9 mouse cellular contexts compared by ENCODE assay signal in genomic region chr1:36596114-36596513, GRCm38 (mm10). TPM values are rescaled to one million over a fixed set of nuclear protein-coding genes. Genes with fewer than 3 reads are reported as not detected.
DNase-seq lines count a peak whose midpoint lies in the region; ATAC-seq and TF ChIP-seq lines count a peak whose summit lies in the region.
"Had no signal": no experiment of that assay in that cellular context is flagged by ENCODE, and none has a peak within 500 bp of the region (broad histone marks: within the 10 kb centered on the region; RNA-seq: fewer than 3 reads in every experiment).

No protein-coding gene starts in this region.

- peak overlapping the region; percentile 24; the same call in 1 of the 2 replicates for H3K4me3 ChIP-seq in heart, embryonic 15.5 days
- H3K4me3 ChIP-seq in heart, embryonic 11.5 days (ENCODE audit: low read depth, low read length) = no peak overlapping the region
- no peak overlapping the region for H3K4me3 ChIP-seq in hindbrain, embryonic 15.5 days
- H3K4me3 ChIP-seq in limb, embryonic 14.5 days (replicated peaks; ENCODE audit: low read length) = no peak overlapping the region
- no peak overlapping the region for H3K4me3 ChIP-seq in midbrain, postnatal 0 days (ENCODE audit: low read depth, low read length)

- H3K9me3 ChIP-seq in heart, embryonic 15.5 days (replicated peaks) = no peaks in the 10 kb centered on the region
- H3K9me3 ChIP-seq in heart, embryonic 11.5 days (replicated peaks; ENCODE audit: control insufficient read depth, low read length) = no peaks in the 10 kb centered on the region
- no peaks in the 10 kb centered on the region for H3K9me3 ChIP-seq in hindbrain, embryonic 15.5 days
- H3K9me3 ChIP-seq in limb, embryonic 14.5 days (ENCODE audit: control insufficient read depth, low read length) = no peaks in the 10 kb centered on the region
- no peaks in the 10 kb centered on the region for H3K9me3 ChIP-seq in midbrain, postnatal 0 days (ENCODE audit: low read length)

- TF ChIP-seq POLR2A in limb, embryonic 14.5 days (IDR thresholded peaks at IDR 0.05; ENCODE audit: borderline replicate concordance, extremely low read depth, insufficient read depth, insufficient read length) = no peak

- ATAC-seq in heart, embryonic 15.5 days (replicated peaks; ENCODE audit: insufficient number of reproducible peaks, insufficient read depth, low FRiP score, low read depth) = peak; percentile 82
- no peak for ATAC-seq in heart, embryonic 11.5 days (replicated peaks; ENCODE audit: insufficient number of reproducible peaks, low FRiP score, low TSS enrichment)
- peak; percentile 88 for ATAC-seq in hindbrain, embryonic 15.5 days (ENCODE audit: low FRiP score, low read depth)
- peak; percentile 57 for ATAC-seq in limb, embryonic 14.5 days (ENCODE audit: low FRiP score, low read depth)
- ATAC-seq in midbrain, postnatal 0 days (ENCODE audit: low FRiP score) = peak; percentile 60; the same call in 1 of the 2 replicates
- ATAC-seq: Patski had no signal

- H3K27ac ChIP-seq in heart, embryonic 15.5 days = peak overlapping the region; percentile 85
- H3K27ac ChIP-seq in heart, embryonic 11.5 days (ENCODE audit: low read depth, low read length) = no peak overlapping the region
- peak overlapping the region; percentile 77 for H3K27ac ChIP-seq in hindbrain, embryonic 15.5 days (replicated peaks)
- H3K27ac ChIP-seq in limb, embryonic 14.5 days (replicated peaks; ENCODE audit: low read depth, low read length) = no peak overlapping the region
- H3K27ac ChIP-seq in midbrain, postnatal 0 days (ENCODE audit: low read depth, low read length) = no peak overlapping the region

- H3K27me3 ChIP-seq in heart, embryonic 15.5 days = no peaks in the 10 kb centered on the region
- H3K27me3 ChIP-seq in heart, embryonic 11.5 days (ENCODE audit: control insufficient read depth, insufficient read depth, low read length) = no peaks in the 10 kb centered on the region
- 0 out of 2 replicates have a peak, but pooled peaks cover 4% of the 10 kb centered on the region for H3K27me3 ChIP-seq in hindbrain, embryonic 15.5 days
- no peaks in the 10 kb centered on the region for H3K27me3 ChIP-seq in limb, embryonic 14.5 days (ENCODE audit: control insufficient read depth, insufficient read depth, low read length)
- no peaks in the 10 kb centered on the region for H3K27me3 ChIP-seq in midbrain, postnatal 0 days (ENCODE audit: insufficient read depth, low read length)
- H3K27me3 ChIP-seq: Patski had no signal

- H3K9ac ChIP-seq in heart, embryonic 15.5 days = no peak overlapping the region; the same call in 1 of the 2 replicates
- H3K9ac ChIP-seq in heart, embryonic 11.5 days (ENCODE audit: low read depth, low read length) = no peak overlapping the region
- H3K9ac ChIP-seq in hindbrain, embryonic 15.5 days = no peak overlapping the region
- H3K9ac ChIP-seq in limb, embryonic 14.5 days (ENCODE audit: low read depth, low read length, severe bottlenecking) = no peak overlapping the region
- no peak overlapping the region for H3K9ac ChIP-seq in midbrain, postnatal 0 days (replicated peaks; ENCODE audit: low read length, poor library complexity, severe bottlenecking)

- WGBS in heart, embryonic 15.5 days = 38% methylated on average over 4 of the region's 4 CpGs
- WGBS in heart, embryonic 11.5 days (ENCODE audit: insufficient replicate concordance) = 44% methylated on average over 4 of the region's 4 CpGs
- 8% methylated on average over 4 of the region's 4 CpGs for WGBS in hindbrain, embryonic 15.5 days
- 46% methylated on average over 4 of the region's 4 CpGs for WGBS in limb, embryonic 14.5 days
- WGBS in midbrain, postnatal 0 days = 13% methylated on average over 4 of the region's 4 CpGs

- DNase-seq in embryo, embryonic 11.5 days (ENCODE audit: low read depth, low spot score) = peak; percentile 16
- no peak for DNase-seq in limb, embryonic 14.5 days (ENCODE audit: low spot score)
- DNase-seq in midbrain, postnatal 0 days (ENCODE audit: low spot score) = peak; percentile 91
- DNase-seq in spleen, adult 18-20 months = no peak
- DNase-seq in left cerebral cortex, adult 18-20 months (ENCODE audit: low spot score in 2 of 2) = no peak

- H3K36me3 ChIP-seq in heart, embryonic 15.5 days = no peaks in the 10 kb centered on the region
- H3K36me3 ChIP-seq in heart, embryonic 11.5 days (ENCODE audit: control insufficient read depth, insufficient read depth, low read length) = no peaks in the 10 kb centered on the region
- no peaks in the 10 kb centered on the region for H3K36me3 ChIP-seq in hindbrain, embryonic 15.5 days
- H3K36me3 ChIP-seq in limb, embryonic 14.5 days (ENCODE audit: control insufficient read depth, insufficient read depth, low read length) = no peaks in the 10 kb centered on the region
- no peaks in the 10 kb centered on the region for H3K36me3 ChIP-seq in midbrain, postnatal 0 days (ENCODE audit: insufficient read depth, low read length)

- H3K4me1 ChIP-seq in heart, embryonic 15.5 days (replicated peaks) = peaks cover 31% of the 10 kb centered on the region
- peaks cover 16% of the 10 kb centered on the region for H3K4me1 ChIP-seq in heart, embryonic 11.5 days (ENCODE audit: control insufficient read depth, insufficient read depth, low read length)
- H3K4me1 ChIP-seq in hindbrain, embryonic 15.5 days (replicated peaks) = peaks cover 12% of the 10 kb centered on the region
- H3K4me1 ChIP-seq in limb, embryonic 14.5 days (ENCODE audit: control insufficient read depth, insufficient read depth, low read length) = peaks cover 8% of the 10 kb centered on the region; the same call in 1 of the 2 replicates
- no peaks in the 10 kb centered on the region for H3K4me1 ChIP-seq in midbrain, postnatal 0 days (ENCODE audit: insufficient read depth, low read length)

- H3K4me2 ChIP-seq in heart, embryonic 15.5 days = peak overlapping the region; percentile 42; the same call in 1 of the 2 replicates
- no peak overlapping the region for H3K4me2 ChIP-seq in heart, embryonic 11.5 days
- peak overlapping the region; percentile 17; the same call in 1 of the 2 replicates for H3K4me2 ChIP-seq in hindbrain, embryonic 15.5 days
- no peak overlapping the region for H3K4me2 ChIP-seq in limb, embryonic 14.5 days (replicated peaks; ENCODE audit: low read depth, low read length, severe bottlenecking)
- H3K4me2 ChIP-seq in midbrain, postnatal 0 days (ENCODE audit: low read depth, low read length, poor library complexity, severe bottlenecking) = no peak overlapping the region

- TF ChIP-seq CTCF in midbrain, postnatal 0 days (IDR thresholded peaks at IDR 0.05) = no peak

RNA-seq across cellular contexts. Expression of gene Sema4c, which starts 38.0 kb away (rescaled TPM):
- polyA plus RNA-seq in heart, embryonic 15.5 days (2015; fragmentation: Nextera tagmentation; extraction: Ambion mirVana) = 7.9 and 10.9 TPM in 2 replicates
- polyA plus RNA-seq in heart, embryonic 11.5 days (2014; fragmentation: Nextera tagmentation; extraction: Ambion mirVana) = 0.96 and 2.1 TPM in 2 replicates
- 26.2 and 26.8 TPM in 2 replicates for polyA plus RNA-seq in hindbrain, embryonic 15.5 days (2015; fragmentation: Nextera tagmentation; extraction: Ambion mirVana)
- 45.9 and 48.5 TPM in 2 replicates for polyA plus RNA-seq in limb, embryonic 14.5 days (2012; rRNA removed)
- polyA plus RNA-seq in limb, embryonic 14.5 days (2014; fragmentation: Nextera tagmentation; extraction: Ambion mirVana) = 2.0 and 4.0 TPM in 2 replicates
- total RNA-seq in midbrain, postnatal 0 days (2014; rRNA removed) = 30.0 and 32.7 TPM in 2 replicates
- polyA plus RNA-seq in midbrain, postnatal 0 days (2015; fragmentation: Nextera tagmentation; extraction: Ambion mirVana) = 14.7 and 18.0 TPM in 2 replicates
- 10 to 100 TPM; 20.5 to 21.0 TPM for total RNA-seq in left cerebral cortex, adult 18-20 months (2021)

RNA-seq across cellular contexts. Expression of gene Ankrd39, which starts 48.9 kb away (rescaled TPM):
- polyA plus RNA-seq in heart, embryonic 15.5 days (2015; fragmentation: Nextera tagmentation; extraction: Ambion mirVana) = 27.3 and 30.4 TPM in 2 replicates
- polyA plus RNA-seq in heart, embryonic 11.5 days (2014; fragmentation: Nextera tagmentation; extraction: Ambion mirVana) = 19.9 and 25.1 TPM in 2 replicates
- 28.7 and 29.9 TPM in 2 replicates for polyA plus RNA-seq in hindbrain, embryonic 15.5 days (2015; fragmentation: Nextera tagmentation; extraction: Ambion mirVana)
- polyA plus RNA-seq in limb, embryonic 14.5 days (2012; rRNA removed) = 22.4 and 26.2 TPM in 2 replicates
- 22.5 and 22.9 TPM in 2 replicates for polyA plus RNA-seq in limb, embryonic 14.5 days (2014; fragmentation: Nextera tagmentation; extraction: Ambion mirVana)
- 27.9 and 30.4 TPM in 2 replicates for total RNA-seq in midbrain, postnatal 0 days (2014; rRNA removed)
- 34.3 and 40.9 TPM in 2 replicates for polyA plus RNA-seq in midbrain, postnatal 0 days (2015; fragmentation: Nextera tagmentation; extraction: Ambion mirVana)
- total RNA-seq in left cerebral cortex, adult 18-20 months (2021) = 10 to 100 TPM; 11.5 to 11.9 TPM

RNA-seq across cellular contexts. Expression of gene Gm42417, which starts 56.9 kb away (rescaled TPM):
- polyA plus RNA-seq in heart, embryonic 15.5 days (2015; fragmentation: Nextera tagmentation; extraction: Ambion mirVana) = 0.22 TPM in 1 of 2 replicates, not detected in the other
- polyA plus RNA-seq in heart, embryonic 11.5 days (2014; fragmentation: Nextera tagmentation; extraction: Ambion mirVana) = 0.44 TPM in 1 of 2 replicates, not detected in the other
- 0.62 TPM in 1 of 2 replicates, not detected in the other for polyA plus RNA-seq in hindbrain, embryonic 15.5 days (2015; fragmentation: Nextera tagmentation; extraction: Ambion mirVana)
- 0.47 TPM in 1 of 2 replicates, not detected in the other for polyA plus RNA-seq in limb, embryonic 14.5 days (2012; rRNA removed)
- polyA plus RNA-seq in limb, embryonic 14.5 days (2014; fragmentation: Nextera tagmentation; extraction: Ambion mirVana) = not detected in 2 replicates
- not detected in 2 replicates for total RNA-seq in midbrain, postnatal 0 days (2014; rRNA removed)
- 0.42 and 0.65 TPM in 2 replicates for polyA plus RNA-seq in midbrain, postnatal 0 days (2015; fragmentation: Nextera tagmentation; extraction: Ambion mirVana)
- total RNA-seq in left cerebral cortex, adult 18-20 months (2021) = under 1 TPM in 1 of 2 experiments, not detected in 1; 0.77 TPM

RNA-seq across cellular contexts. Expression of gene Ankrd23, which starts 59.4 kb away (rescaled TPM):
- 25.3 and 26.7 TPM in 2 replicates for polyA plus RNA-seq in heart, embryonic 15.5 days (2015; fragmentation: Nextera tagmentation; extraction: Ambion mirVana)
- 9.8 and 13.6 TPM in 2 replicates for polyA plus RNA-seq in heart, embryonic 11.5 days (2014; fragmentation: Nextera tagmentation; extraction: Ambion mirVana)
- 18.9 and 19.6 TPM in 2 replicates for polyA plus RNA-seq in hindbrain, embryonic 15.5 days (2015; fragmentation: Nextera tagmentation; extraction: Ambion mirVana)
- 27.4 and 32.8 TPM in 2 replicates for polyA plus RNA-seq in limb, embryonic 14.5 days (2012; rRNA removed)
- 9.9 and 11.6 TPM in 2 replicates for polyA plus RNA-seq in limb, embryonic 14.5 days (2014; fragmentation: Nextera tagmentation; extraction: Ambion mirVana)
- total RNA-seq in midbrain, postnatal 0 days (2014; rRNA removed) = 9.8 and 11.6 TPM in 2 replicates
- polyA plus RNA-seq in midbrain, postnatal 0 days (2015; fragmentation: Nextera tagmentation; extraction: Ambion mirVana) = 12.8 and 14.8 TPM in 2 replicates
- total RNA-seq in left cerebral cortex, adult 18-20 months (2021) = 1 to 10 TPM; 5.4 to 5.9 TPM

Comparison
In these comparisons a context has a peak if more than half of its experiments do, and no peak if none do; other contexts are left out.
1. H3K27ac ChIP-seq: peak in heart, embryonic 15.5 days (single experiment) and hindbrain, embryonic 15.5 days (single experiment); none in heart, embryonic 11.5 days (single experiment), limb, embryonic 14.5 days (single experiment) and midbrain, postnatal 0 days (single experiment).
2. H3K4me2 ChIP-seq: peak in heart, embryonic 15.5 days (single experiment) and hindbrain, embryonic 15.5 days (single experiment); none in heart, embryonic 11.5 days (single experiment), limb, embryonic 14.5 days (single experiment) and midbrain, postnatal 0 days (single experiment).
3. DNase-seq: peak in embryo, embryonic 11.5 days (single experiment) and midbrain, postnatal 0 days (single experiment); none in limb, embryonic 14.5 days (single experiment), spleen, adult 18-20 months (0 of 2) and left cerebral cortex, adult 18-20 months (0 of 2).